Mouse (Mus musculus): ENCODE data around the gene AY761185.

DNA sequence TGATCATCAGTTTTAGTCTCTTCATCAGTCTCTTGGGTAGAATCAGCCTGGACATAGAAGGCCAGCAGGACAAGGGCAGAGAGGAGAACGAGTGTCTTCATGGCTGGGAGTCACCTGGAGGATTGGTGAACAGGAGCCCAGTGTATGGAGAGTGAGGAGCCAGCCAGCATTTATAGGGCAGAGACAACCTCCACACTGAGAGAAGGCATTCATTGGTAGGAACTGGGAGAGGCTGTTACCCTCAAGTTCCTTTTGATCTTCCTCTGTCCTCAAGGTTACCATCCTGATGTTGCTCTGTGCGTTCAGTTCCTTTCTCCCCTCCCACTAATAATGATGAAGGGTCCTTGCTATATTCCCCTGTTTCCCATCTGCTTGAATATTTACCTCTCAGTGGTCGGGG, at the start of gene AY761185:
- TF ChIP-seq CTCF (IDR thresholded peaks at IDR 0.05; ENCODE audit: insufficient read depth, low read depth, low read length) (no peak), POLR2A (IDR thresholded peaks at IDR 0.05; ENCODE audit: insufficient read depth, low read depth, low read length) (no peak)
